Mouse (Mus musculus) left cerebral cortex, adult 8-10 months (tissue): Measurements from ENCODE around the gene Wdr83. TPM values are rescaled to one million over a fixed set of nuclear protein-coding genes. Genes with fewer than 3 reads are reported as not detected.
"Not testable (repeated sequence)": the region's sequence is repeated elsewhere in the genome, so short reads cannot be mapped to it uniquely, and the experiment has no call there.

Experiments
- DNase-seq, 2 experiments: peaks; one replicate each; pipeline ENCODE4 v3.0.0; 2022; ENCODE audit warnings: low spot score in 2 of 2
- total RNA-seq, 4 experiments: library from RNA; stranded (reverse); gene quantifications; 2 replicates each; pipeline ENCODE4 v1.2.4; 2022

The Wdr83 gene
- 10 to 100 TPM; 20.0 to 35.2 (median 26.5) TPM for total RNA-seq

DNA sequence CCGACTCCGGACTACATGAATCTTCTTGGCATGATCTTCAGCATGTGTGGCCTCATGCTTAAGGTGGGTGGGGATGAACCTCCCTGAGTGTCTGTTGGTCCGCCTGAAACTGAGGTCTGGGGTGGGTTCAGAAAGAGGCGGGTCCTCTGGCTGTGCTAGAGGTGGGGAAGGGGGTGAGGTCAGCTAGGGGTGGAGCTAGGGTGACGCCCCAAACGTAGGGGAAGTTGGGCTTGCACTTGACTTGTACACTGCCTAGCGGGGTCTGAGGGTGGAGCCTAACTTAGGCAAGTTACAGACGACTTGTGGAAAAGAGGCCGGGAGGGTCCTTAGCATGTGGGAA is at the start of gene Wdr83:
Gene Wdr83 (minus strand): TSS at position 91 of the 340 bp plus-strand sequence.
- DNase-seq = no peak

DNA sequence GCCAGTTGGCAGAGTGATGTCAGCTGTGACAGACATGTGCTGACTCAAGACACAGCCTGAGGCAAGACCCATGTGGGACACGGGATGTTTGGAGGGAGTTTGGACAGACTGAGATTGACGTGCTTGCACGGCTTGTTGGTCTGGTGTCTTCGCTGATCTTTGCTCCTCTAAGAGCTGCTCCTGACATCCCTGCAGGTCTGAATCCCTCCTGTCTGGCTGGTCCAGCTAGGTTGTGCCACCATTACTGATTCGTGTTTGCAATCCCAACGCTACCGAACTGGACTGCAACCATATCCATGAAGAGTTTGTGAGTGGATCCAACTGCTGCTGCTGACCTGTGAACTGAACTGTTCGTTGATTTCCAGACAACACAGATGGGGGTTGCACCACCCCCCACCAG is 42.6 kb upstream of the Wdr83 start:
- no peak for DNase-seq

- no peak for DNase-seq
Measured at GRCm38 (mm10) chr8:85122995-85123394, 41.9 kb upstream of the Wdr83 start, which contains the start of gene Zfp791. Gene Zfp791, minus strand, starts transcription at chr8:85123095.

DNA sequence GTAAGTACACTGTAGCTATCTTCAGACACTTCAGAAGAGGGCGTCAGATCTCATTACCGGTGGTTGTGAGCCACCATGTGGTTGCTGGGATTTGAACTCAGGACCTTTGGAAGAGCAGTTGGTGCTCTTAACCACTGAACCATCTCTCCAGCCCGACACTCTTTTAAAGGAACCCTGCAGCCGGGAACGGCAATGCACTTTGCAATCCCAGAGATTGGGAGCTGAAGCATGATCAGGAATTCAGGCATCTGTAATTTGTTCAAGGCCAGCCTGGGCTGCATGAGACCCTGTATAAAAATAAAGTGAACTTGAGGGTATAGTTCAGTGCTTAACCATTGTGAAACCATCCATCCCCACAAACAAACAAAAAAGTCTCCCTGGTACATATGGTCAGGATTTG is 39.1 kb upstream of the Wdr83 start:
- not testable (repeated sequence) for DNase-seq

DNA sequence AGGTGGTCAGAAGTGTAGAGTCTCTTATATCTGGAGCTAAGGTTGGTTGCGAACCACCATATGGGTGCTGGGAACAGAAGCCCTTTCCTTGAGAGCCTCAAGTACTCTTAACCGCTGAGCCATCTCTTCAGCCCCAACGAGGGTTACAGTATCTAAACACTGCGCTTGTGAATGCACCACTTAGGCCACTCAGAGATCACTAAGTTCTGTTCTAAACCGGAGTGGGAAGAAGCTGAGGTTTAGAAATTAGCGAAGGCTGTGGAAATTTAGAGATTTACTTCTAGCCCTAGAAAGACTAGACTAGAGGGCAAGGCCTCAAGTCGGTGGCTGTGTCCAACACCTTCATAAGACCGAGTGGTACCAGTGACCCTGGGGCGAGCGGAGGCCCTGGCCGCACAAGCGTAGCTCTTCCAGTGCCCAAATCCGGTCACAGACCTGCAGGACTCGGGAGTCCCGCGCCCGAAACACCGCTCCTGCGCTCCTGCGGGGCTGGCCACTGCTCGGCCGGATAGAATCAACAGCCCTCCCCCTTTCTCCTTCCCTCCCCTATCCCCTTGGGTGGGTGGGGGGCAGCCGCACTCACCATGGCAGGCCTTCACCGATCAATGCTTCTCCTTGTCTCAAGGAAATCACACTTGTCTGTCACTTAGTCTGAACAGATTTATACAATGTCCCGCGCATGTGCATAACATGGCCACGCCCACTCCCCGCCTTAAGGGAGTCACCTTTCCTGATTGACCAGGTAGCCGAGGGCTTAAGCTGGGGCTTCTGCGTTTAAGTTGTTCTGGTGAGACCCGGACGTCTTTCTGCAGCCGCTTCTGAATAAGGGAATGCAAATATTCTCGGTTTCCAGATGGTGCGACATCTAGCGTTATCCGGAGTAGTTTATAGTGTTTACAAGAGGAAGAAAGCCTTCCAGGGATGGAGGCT is 38.2 kb upstream of the Wdr83 start:
- peak; percentile 68 to 85 for DNase-seq

- no peak for DNase-seq
Measured at GRCm38 (mm10) chr8:85116984-85117383, 35.9 kb upstream of the Wdr83 start.

DNA sequence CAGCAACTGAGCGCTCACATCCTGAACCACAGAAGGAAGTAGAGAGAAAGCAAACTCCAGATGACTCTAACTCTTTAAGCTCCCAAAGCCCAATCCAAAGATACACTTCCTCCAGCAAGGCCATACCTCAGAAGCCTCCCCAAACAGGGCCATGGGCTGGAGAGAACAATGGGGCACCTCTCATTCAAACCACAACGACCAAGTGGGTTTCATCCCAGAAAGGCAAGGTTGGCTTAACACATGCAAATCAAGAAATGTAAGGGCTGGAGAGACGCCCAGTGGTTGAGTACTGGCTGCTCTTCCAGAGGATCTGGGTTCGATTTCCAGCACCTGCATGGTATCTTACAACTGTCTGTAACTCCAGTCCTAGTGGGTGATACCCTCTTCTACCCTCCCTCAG is 34.4 kb upstream of the Wdr83 start:
- no peak for DNase-seq

DNA sequence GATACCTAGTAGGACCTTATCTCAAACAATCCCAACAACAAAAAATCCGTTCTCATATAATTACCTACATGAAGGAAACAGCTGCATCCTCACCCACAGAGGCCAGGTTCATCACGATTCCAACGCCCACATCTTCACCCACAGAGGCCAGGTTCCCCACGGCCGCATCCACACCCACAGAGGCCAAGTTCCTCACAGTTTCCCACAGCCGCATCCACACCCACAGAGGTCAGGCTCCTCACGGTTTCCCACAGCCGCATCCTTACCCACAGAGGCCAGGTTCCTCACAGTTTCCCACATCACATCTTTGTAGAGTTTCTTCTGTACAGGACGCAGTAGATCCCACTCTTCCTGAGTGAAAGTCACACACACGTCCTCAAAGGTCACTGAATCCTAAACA is 32.1 kb upstream of the Wdr83 start:
- DNase-seq = no peak

DNA sequence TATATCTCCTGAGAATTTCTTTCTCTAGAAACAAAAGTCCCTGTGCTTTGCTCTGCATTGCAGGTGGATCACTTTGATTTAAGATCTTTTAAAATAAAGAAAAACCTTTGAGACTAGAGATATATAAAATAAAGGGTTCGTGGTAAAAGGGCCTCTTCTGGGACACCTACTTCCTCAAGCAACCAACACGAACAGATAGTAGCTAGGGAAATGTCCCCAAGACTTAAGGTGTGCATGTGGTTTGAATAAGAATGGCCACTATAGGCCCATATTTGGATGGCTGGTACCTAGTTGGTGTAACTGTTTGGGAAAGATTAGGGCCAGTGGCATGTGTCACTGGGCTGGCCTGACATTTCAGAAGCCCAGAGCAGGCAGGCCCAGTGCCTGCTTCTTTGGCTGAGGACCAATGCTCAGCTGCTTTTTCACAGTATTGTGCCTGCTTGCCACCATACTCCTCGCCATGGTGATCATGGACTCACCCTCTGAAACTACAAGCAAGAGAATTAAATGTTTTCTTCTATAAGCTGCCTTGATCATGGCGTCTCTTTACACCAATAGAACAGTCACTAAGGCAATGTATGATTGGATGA is 19.1 kb upstream of the Wdr83 start:
- no peak for DNase-seq

DNA sequence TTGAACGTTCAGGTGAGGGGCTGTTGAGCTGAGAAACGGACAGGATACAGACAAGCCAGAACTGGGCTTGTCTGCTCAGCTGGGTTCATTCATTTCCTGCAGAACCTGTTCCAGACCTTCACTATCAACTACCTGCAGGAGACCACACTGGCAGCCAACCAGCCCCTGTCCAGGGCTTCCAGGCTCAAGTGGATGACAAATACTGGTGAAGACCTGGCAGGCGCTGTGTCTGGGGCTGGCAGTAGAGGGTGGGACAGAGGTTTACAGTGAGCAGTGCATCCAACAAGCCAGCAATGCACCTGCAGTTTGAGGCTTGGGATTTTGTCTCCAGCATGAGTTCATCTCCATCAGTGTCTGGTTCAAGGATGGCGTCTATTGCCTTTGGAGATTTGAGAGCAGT is 15.7 kb upstream of the Wdr83 start:
- DNase-seq = no peak

GRCm38 (mm10) chr8:85096196-85096595 is 15.1 kb upstream of the Wdr83 start:
- no peak for DNase-seq

DNA sequence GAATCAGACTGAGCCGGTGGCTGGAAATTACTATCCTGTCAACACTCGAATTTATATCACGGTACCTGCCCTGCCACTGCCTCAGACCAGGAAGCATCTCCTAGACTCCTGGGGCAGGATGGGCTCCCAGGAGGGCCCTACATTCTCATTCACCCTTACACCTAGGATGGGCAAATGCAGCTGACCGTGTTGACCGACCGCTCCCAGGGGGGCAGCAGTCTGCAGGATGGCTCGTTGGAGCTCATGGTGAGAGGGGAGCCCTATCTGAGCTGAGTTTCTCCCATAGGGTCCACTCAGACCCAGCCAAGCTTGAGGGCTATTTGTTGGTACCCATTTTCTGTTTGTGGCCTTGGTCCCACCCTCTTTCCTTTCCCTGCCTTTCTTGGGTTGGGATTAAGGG is 14.5 kb upstream of the Wdr83 start:
- DNase-seq = no peak

DNA sequence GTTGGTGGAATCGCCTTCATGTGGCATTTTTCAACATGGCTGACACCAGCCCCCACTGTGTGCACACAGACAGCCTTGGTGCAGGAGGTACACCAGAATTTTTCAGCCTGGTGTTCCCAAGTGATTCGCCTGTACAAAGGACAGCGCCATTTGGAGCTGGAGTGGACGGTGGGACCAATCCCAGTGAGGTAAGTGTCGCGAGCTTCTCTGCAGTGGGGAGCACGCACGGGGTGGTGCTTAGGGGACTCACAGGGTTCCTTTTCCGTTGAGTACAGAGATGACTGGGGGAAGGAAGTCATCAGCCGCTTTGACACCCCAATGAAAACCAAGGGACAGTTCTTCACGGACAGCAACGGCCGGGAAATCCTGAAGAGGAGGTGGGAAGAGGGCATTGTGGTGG is 13.9 kb upstream of the Wdr83 start:
- no peak for DNase-seq

DNA sequence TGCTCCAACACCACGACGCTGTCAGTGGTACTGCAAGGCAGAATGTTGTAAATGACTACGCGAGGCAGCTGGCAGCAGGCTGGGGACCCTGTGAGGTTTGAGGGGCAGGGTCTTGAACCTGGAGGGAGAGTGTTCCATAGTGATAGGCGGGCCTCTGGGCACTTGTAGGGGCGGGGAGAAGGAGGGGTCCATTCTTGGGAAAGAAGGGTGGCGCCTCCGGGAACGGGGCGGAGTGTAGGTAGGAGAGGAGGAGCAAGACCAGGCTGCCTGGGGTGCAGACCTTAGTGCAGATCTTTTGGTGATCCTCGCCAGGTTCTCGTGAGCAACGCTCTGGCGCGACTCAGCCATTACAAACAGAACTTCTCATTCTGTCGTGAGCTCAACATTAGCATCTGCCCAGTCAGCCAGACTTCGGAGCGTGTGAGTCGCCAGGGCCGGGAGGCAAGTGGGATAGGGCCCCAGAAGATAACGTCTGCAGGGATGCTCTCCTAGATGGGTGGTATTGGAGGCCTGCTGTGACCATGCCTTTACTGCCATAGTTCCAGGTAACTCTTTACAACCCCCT is 10.5 kb upstream of the Wdr83 start:
- DNase-seq = no peak

DNA sequence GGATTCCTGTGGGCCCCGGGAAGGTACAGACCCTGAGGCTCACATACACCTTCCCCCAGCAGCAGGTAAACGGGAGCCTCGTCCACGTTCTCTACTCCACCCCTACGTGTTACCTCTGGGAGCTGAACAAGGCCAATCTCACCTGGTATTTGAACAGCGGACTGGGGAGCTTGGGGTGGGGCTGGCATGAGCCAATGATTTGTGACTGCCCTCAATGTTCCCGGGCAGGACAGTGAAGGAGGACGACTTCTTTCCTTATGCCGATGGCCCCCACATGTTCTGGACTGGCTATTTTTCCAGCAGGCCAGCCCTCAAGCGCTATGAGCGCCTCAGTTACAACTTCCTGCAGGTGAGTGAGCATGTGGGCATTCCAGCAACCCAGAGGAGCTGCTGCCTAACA is 9.8 kb upstream of the Wdr83 start:
- DNase-seq = no peak

- DNase-seq = no peak
Measured at GRCm38 (mm10) chr8:85088771-85089170, 7.7 kb upstream of the Wdr83 start.

DNA sequence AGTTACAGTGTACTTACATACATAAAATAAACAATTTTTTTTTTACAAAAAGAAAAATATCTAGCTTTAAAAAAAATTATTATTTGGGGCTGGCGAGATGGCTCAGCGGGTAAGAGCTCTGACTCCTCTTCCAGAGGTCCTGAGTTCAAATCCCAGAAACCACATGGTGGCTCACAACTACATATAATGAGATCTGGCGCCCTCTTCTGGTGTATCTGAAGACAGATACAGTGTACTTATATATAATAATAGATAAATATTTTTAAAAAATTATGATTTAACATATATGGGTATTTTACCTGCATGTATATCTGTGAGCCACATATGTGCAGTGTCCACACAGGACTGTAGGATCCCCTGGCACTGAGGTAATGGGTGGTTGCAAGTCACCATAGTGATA is 5.1 kb upstream of the Wdr83 start:
- DNase-seq = no peak

DNA sequence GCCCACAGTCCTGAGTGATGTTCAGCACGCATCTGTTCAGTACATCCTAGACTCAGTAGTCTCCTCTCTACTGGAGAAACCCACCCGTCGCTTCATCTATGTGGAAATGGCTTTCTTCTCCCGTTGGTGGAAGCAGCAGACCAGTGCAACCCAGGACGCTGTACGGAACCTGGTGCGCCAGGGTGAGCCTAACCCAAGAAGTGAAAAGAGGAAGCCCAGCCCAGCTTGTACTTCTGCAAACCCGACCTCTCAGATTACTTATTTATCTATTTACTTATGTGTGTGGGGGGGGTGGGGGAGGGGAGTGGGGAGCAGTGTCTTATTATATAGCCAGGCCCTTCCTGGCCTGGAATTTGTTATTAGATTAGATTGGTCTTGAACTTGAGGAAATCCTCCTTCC is 3.5 kb upstream of the Wdr83 start:
- no peak for DNase-seq

DNA sequence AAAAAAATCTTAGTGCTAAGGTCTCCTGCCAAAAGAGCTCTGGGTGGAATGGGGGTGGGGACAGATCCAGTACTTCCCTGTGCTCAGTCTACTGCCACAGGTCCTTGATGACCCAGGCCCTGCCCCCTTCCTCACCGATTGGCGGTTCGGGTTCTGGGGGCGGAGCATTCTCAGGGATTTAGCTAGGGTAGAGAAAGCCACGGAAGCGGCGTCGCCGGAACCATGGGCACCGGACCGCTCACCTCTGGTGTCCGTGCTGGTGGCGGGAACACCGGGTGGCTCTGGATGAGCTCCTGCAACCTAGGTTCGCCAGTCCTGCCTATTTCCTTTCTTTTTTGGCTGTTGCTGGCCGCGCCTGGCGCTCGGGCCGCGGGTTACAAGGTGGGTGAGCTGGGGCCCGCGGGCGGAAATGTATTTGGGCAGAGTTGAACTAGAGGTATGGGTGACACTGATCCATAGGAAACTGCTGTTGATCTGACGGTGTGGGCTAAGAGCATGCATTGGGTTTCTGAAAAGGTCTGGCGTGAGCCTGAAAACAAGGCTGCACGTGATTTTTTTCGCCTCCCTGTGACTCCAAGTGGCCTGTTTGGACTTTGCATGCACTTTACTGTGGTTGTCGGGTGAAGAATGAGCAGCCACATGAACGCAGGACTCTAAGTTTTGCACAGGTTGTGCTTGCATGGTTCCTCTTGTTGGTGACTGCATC is 2.2 kb upstream of the Wdr83 start, which contains the start of gene Man2b1:
Gene Man2b1 (plus strand): TSS at position 163 of the 706 bp plus-strand sequence.
- DNase-seq = peak; percentile 63 to 89

GRCm38 (mm10) chr8:85082169-85082568 is 1.1 kb upstream of the Wdr83 start:
- DNase-seq = not testable (repeated sequence)

DNA sequence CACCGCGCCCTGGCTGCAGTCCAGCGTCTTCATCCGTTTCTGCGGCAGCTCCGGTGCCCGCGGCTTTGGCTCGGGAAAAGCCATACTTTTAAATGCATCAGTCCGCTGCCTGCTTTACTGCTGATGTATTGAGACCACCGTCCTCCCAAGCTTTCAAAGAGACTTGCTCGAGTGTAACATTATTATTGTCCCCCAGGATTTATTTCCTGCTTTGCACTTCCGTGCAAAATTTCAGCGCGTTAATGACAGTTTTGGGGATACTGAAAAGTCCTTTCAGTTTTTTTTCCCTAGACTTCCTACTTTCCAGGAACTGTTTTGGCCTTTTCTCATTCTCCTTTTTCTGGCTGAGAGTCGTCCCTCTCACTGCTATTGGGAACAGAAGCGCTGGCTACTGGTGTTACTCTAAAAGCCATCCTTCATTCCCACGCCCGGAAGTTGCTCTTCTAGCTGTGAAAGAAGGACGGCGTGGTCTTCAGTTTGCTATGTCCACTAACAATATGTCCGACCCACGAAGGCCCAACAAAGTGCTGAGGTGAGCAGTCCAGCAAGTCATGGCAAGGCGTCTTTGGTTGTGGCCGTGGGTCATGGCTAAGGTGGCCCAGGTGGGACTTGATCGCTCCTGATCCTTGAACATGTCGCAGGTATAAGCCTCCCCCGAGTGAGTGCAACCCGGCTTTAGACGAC is 432 bp downstream of the Wdr83 start, which contains the start of gene Wdr83os:
Gene Wdr83os (plus strand): TSS at position 209 of the 684 bp plus-strand sequence.
- DNase-seq = peak; percentile 39 to 52
